Mouse (Mus musculus) G1E (cell line): ENCODE measurements around the gene Esyt2.

Experiments
- CTCF ChIP-seq: IDR thresholded peaks from 2 replicates; pipeline ENCODE4 v1.5.1; 2012; ENCODE audit warnings: low read depth, low read length, inconsistent platforms, mixed read lengths
- GATA1 ChIP-seq: IDR thresholded peaks from 2 replicates; pipeline ENCODE4 v1.6.1; 2012; ENCODE audit warnings: borderline replicate concordance, low read length, inconsistent platforms, mixed read lengths
- GATA2 ChIP-seq: IDR thresholded peaks from 2 replicates; pipeline ENCODE4 v1.6.1; 2012; ENCODE audit warnings: low read depth, low read length, inconsistent platforms, borderline replicate concordance

DNA sequence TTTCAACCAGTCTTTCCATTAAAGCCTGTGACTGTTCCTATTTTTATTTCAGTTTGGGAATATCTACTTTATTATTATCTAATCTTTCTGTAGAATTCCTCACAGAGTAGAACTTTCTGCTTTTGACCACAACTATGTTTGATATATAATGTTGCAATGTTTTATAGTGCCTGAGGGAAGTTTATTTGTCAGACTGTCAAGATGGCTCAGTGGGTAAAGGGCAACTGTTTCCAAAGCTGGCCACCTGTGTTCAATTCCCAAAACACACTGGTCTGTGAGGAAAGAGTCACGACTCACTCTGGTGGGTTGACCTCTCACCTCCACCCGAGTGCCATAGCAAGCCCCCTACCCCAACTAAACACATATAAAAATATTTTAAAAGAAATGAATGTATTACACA lies 68.4 kb downstream of the Esyt2 start:
- TF ChIP-seq CTCF, result no peak
- TF ChIP-seq GATA1, result no peak
- no peak for TF ChIP-seq GATA2
